Mouse (Mus musculus): Measurements from ENCODE around the gene Serinc2.

GRCm38 (mm10) chr4:130220176-130220575 is 58.8 kb downstream of the Serinc2 start:
- TF ChIP-seq CTCF (conservative IDR thresholded peaks at IDR 0.05; ENCODE audit: insufficient read depth, insufficient read length, low read depth, low read length), result no peak
- TF ChIP-seq POLR2A (IDR thresholded peaks at IDR 0.05; ENCODE audit: low read depth, low read length), result no peak

Measured in kidney, adult 2 months (tissue).